Mouse (Mus musculus): ENCODE measurements around the gene Hoxd9. TPM values are rescaled to one million over a fixed set of nuclear protein-coding genes. Genes with fewer than 3 reads are reported as not detected.
A peak's percentile ranks its signal among the peaks of the same experiment; 100 is the strongest.

Hoxd9 gene
- polyA plus RNA-seq, 1 experiment, result not detected

- H3K4me1 ChIP-seq, result peaks cover 36% of the 10 kb centered on the region
- peaks cover 99% of the 10 kb centered on the region for H3K27me3 ChIP-seq (replicated peaks)
- H3K9me3 ChIP-seq, result 0 out of 2 replicates have a peak, but pooled peaks cover 5% of the 10 kb centered on the region
- H3K36me3 ChIP-seq (replicated peaks; ENCODE audit: low read length), result no peaks in the 10 kb centered on the region
- TF ChIP-seq FLI1 (IDR thresholded peaks at IDR 0.05; ENCODE audit: low read length) (no peak), GATA1 (IDR thresholded peaks at IDR 0.05; ENCODE audit: borderline replicate concordance, low read length) (no peak)
- peak overlapping the region; percentile 71 for H3K4me3 ChIP-seq (replicated peaks)
These were observed 15.7 kb upstream of the Hoxd9 start for GRCm38 (mm10) chr2:74681594-74682531.

- Histone ChIP-seq H3K4me3 (replicated peaks) (no peak overlapping the region), H3K4me1 (peaks cover 44% of the 10 kb centered on the region), H3K36me3 (replicated peaks; ENCODE audit: low read length) (no peaks in the 10 kb centered on the region), H3K9me3 (0 out of 2 replicates have a peak, but pooled peaks cover 5% of the 10 kb centered on the region), H3K27me3 (replicated peaks) (peaks cover 99% of the 10 kb centered on the region)
- TF ChIP-seq GATA1 (IDR thresholded peaks at IDR 0.05; ENCODE audit: borderline replicate concordance, low read length), result no peak
- TF ChIP-seq FLI1 (IDR thresholded peaks at IDR 0.05; ENCODE audit: low read length), result no peak
These were observed 14.7 kb upstream of the Hoxd9 start for GRCm38 (mm10) chr2:74682796-74683195.

GRCm38 (mm10) chr2:74683471-74683951, 14.0 kb upstream of the Hoxd9 start:
- TF ChIP-seq GATA1 (IDR thresholded peaks at IDR 0.05; ENCODE audit: borderline replicate concordance, low read length), result no peak
- TF ChIP-seq FLI1 (IDR thresholded peaks at IDR 0.05; ENCODE audit: low read length), result no peak
- Histone ChIP-seq H3K27me3 (replicated peaks) (peaks cover 98% of the 10 kb centered on the region), H3K4me1 (peaks cover 45% of the 10 kb centered on the region), H3K4me3 (replicated peaks) (no peak overlapping the region), H3K9me3 (0 out of 2 replicates have a peak, but pooled peaks cover 5% of the 10 kb centered on the region), H3K36me3 (replicated peaks; ENCODE audit: low read length) (no peaks in the 10 kb centered on the region)

GRCm38 (mm10) chr2:74684106-74684505, 13.4 kb upstream of the Hoxd9 start:
- H3K4me3 ChIP-seq (replicated peaks), result no peak overlapping the region
- H3K36me3 ChIP-seq (replicated peaks; ENCODE audit: low read length), result no peaks in the 10 kb centered on the region
- peaks cover 98% of the 10 kb centered on the region for H3K27me3 ChIP-seq (replicated peaks)
- peaks cover 43% of the 10 kb centered on the region for H3K4me1 ChIP-seq
- H3K9me3 ChIP-seq, result 0 out of 2 replicates have a peak, but pooled peaks cover 5% of the 10 kb centered on the region
- TF ChIP-seq GATA1 (IDR thresholded peaks at IDR 0.05; ENCODE audit: borderline replicate concordance, low read length) (no peak), FLI1 (IDR thresholded peaks at IDR 0.05; ENCODE audit: low read length) (no peak)

- no peak for TF ChIP-seq GATA1 (IDR thresholded peaks at IDR 0.05; ENCODE audit: borderline replicate concordance, low read length)
- TF ChIP-seq FLI1 (IDR thresholded peaks at IDR 0.05; ENCODE audit: low read length), result no peak
- Histone ChIP-seq H3K4me1 (peaks cover 36% of the 10 kb centered on the region), H3K9me3 (0 out of 2 replicates have a peak, but pooled peaks cover 5% of the 10 kb centered on the region), H3K27me3 (replicated peaks) (peaks cover 98% of the 10 kb centered on the region), H3K36me3 (replicated peaks; ENCODE audit: low read length) (no peaks in the 10 kb centered on the region), H3K4me3 (replicated peaks) (no peak overlapping the region)
These were observed 12.4 kb upstream of the Hoxd9 start for GRCm38 (mm10) chr2:74685059-74685603.

- H3K27me3 ChIP-seq (replicated peaks), result peaks cover 97% of the 10 kb centered on the region
- H3K9me3 ChIP-seq, result peaks cover 11% of the 10 kb centered on the region; the same call in 1 of the 2 replicates
- TF ChIP-seq FLI1 (IDR thresholded peaks at IDR 0.05; ENCODE audit: low read length) (no peak), GATA1 (IDR thresholded peaks at IDR 0.05; ENCODE audit: borderline replicate concordance, low read length) (no peak)
- no peaks in the 10 kb centered on the region for H3K36me3 ChIP-seq (replicated peaks; ENCODE audit: low read length)
- peaks cover 35% of the 10 kb centered on the region for H3K4me1 ChIP-seq
- no peak overlapping the region for H3K4me3 ChIP-seq (replicated peaks)
These were observed 11.1 kb upstream of the Hoxd9 start for GRCm38 (mm10) chr2:74686301-74686987.

GRCm38 (mm10) chr2:74686988-74687697, 10.4 kb upstream of the Hoxd9 start:
- Histone ChIP-seq H3K4me1 (peaks cover 35% of the 10 kb centered on the region), H3K27me3 (replicated peaks) (peaks cover 97% of the 10 kb centered on the region), H3K4me3 (replicated peaks) (no peak overlapping the region), H3K36me3 (replicated peaks; ENCODE audit: low read length) (no peaks in the 10 kb centered on the region), H3K9me3 (peaks cover 14% of the 10 kb centered on the region)
- TF ChIP-seq FLI1 (IDR thresholded peaks at IDR 0.05; ENCODE audit: low read length) (no peak), GATA1 (IDR thresholded peaks at IDR 0.05; ENCODE audit: borderline replicate concordance, low read length) (no peak)

GRCm38 (mm10) chr2:74687698-74688555, 9.6 kb upstream of the Hoxd9 start:
- peaks cover 97% of the 10 kb centered on the region for H3K27me3 ChIP-seq (replicated peaks)
- peaks cover 34% of the 10 kb centered on the region for H3K4me1 ChIP-seq
- TF ChIP-seq FLI1 (IDR thresholded peaks at IDR 0.05; ENCODE audit: low read length) (no peak), GATA1 (IDR thresholded peaks at IDR 0.05; ENCODE audit: borderline replicate concordance, low read length) (no peak)
- no peak overlapping the region for H3K4me3 ChIP-seq (replicated peaks)
- peaks cover 11% of the 10 kb centered on the region for H3K9me3 ChIP-seq
- H3K36me3 ChIP-seq (replicated peaks; ENCODE audit: low read length), result no peaks in the 10 kb centered on the region

Data from megakaryocyte, embryonic 14.5 days (primary cell).